Mouse (Mus musculus): ENCODE data around the gene Pde6h.
A peak's percentile ranks its signal among the peaks of the same experiment; 100 is the strongest.
"Not testable (repeated sequence)": the region's sequence is repeated elsewhere in the genome, so short reads cannot be mapped to it uniquely, and the experiment has no call there.

Gene Pde6h

DNA sequence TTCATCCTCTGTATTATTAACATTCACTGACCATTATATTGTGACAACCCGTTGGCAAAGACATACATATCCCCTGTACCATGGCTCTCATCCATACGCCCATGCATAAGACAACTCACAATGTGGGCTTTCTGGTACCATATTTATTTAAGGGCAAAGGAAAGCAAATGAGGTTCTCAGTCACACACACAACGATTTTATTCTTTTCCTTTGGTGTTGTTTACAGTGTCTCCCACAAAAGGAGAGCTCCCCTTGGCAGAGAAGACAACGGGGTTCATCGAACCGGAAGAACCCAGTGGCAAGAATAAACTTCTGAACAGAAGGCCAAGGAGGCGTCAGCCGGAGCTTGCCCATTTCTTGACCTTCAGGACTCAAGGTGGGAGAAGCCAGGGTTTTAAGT, at the start of gene Pde6h:
TSS of gene Pde6h (plus strand) at position 301 of the 400 bp plus-strand sequence.
- no peak for DNase-seq

DNA sequence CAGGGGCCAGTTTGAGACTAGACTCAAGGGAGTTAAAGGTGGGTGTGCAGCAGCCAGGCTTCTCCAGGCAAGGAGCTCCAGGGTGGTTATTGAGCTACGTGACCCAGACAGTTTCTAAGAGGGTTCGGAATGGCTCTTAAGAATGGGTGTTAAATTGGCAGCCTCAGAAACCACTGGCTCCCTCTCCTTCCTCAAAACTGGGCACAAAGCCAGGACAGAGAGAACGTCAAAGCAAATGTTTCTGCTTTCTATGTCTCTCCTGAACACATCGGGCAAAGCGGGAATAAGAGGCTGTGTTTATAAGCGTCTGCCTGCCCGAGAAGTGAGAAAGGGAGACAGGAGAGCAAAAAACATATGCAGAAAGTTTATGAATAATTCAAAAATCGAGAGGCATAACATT, 49.0 kb upstream of the Pde6h start:
- no peak for DNase-seq

DNA sequence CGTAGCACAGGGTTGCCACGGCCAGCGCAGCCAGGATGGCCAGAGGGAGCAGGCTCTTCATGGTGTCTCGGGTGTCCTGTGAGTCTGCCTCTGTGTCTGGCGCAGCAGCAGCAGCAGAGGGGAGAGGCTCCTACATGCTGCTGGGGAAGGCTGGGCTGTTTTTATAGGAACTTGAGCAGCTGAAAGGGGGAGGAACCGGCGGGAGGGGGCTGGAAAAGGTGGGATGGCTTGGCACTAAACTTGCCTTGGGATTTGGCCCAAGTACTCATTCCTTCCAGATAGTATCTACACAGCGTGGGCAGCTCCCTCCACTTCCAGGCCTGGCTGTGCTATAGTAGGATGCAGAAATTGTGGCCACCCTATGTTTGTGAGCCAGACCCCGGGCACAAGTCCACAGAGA, 48.0 kb upstream of the Pde6h start, which contains the start of gene Mgp:
TSS of gene Mgp (minus strand) at position 154 of the 400 bp plus-strand sequence.
- DNase-seq, result no peak

GRCm38 (mm10) chr6:136881678-136882077, 42.0 kb upstream of the Pde6h start:
- no peak for DNase-seq

- no peak for DNase-seq
These were observed 40.2 kb upstream of the Pde6h start for GRCm38 (mm10) chr6:136883431-136883915.

- no peak for DNase-seq
These were observed 39.7 kb upstream of the Pde6h start for GRCm38 (mm10) chr6:136883961-136884360.

DNA sequence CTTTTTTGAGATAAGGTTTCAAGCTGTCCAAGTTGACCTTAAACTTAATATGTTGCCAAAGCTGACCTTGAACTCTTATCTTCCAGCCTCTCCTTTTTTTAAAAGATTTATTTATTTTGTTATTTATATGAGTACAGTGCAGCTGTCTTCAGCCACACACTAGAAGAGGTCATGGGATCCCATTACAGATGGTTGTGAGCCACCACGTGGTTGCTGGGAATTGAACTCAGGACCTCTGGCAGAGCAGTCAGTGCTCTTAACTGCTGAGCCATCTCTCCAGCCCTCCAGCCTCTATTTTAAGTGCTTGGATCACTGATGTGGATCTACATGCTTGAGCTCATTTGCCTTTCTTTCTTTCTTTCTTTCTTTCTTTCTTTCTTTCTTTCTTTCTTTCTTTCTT, 38.9 kb upstream of the Pde6h start:
- not testable (repeated sequence) for DNase-seq

GRCm38 (mm10) chr6:136887854-136888253, 35.8 kb upstream of the Pde6h start:
- DNase-seq, result no peak

DNA sequence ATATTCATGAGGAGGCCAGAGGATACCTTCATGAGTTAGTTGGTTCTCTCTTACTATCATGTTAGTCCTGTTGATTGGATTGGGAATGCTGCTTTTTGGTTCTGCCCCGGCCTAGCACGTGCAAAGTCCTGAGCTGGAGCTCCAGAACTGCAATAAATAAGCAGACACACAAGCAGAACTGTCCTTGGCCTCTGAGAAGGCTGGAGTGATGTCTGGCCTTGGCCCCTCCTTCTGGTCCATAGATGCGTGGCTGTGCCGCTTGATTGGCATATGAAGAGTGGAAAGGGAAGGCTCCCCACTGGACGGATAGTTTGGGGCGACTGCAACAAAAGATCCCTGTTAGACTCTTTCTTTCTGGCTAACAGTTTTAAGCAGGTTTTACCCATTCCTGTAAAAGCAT, 34.6 kb upstream of the Pde6h start:
- DNase-seq, result no peak

- DNase-seq, result no peak
These were observed 34.1 kb upstream of the Pde6h start for GRCm38 (mm10) chr6:136889554-136889953.

GRCm38 (mm10) chr6:136892002-136892401, 31.6 kb upstream of the Pde6h start:
- no peak for DNase-seq

DNA sequence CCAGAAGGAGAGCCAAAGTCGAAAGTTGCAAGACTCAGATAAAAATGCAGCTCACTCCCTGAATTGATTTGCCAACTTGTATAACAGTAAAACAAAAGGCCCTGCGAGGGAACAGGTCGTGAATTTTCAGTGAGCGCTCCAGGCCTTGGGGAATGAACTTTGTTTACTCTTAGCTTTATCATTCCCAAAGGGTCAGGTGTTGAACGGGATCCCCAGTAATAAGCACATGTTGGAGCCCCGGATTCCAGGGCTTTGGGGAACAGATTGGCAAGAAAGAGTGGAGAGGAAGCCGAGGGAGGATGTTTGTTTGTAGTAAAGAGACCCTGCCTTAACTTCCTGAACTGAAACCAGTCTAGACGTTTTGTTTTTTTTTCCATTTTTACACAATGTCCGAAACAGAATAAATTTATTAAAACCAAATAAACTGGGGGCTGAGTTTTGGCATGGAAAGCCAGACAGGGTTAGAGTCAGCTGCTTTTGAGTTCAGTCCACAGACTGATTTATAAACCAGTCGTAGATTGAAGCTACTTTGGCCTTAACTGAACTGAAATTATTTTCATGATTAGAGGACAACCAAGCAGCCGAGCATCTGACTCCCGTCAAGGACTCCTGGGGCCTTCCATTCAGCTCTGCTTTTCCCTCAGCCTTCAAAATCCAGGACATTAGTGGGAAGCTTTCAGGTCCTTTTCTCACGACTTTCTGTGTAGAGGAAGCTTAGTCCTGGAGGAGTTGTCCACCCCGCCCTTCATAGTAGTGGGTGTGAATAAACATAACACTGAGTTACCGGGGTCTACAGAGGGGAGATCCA, 28.9 kb upstream of the Pde6h start:
- no peak for DNase-seq

GRCm38 (mm10) chr6:136897789-136898188, 25.8 kb upstream of the Pde6h start:
- no peak for DNase-seq

DNA sequence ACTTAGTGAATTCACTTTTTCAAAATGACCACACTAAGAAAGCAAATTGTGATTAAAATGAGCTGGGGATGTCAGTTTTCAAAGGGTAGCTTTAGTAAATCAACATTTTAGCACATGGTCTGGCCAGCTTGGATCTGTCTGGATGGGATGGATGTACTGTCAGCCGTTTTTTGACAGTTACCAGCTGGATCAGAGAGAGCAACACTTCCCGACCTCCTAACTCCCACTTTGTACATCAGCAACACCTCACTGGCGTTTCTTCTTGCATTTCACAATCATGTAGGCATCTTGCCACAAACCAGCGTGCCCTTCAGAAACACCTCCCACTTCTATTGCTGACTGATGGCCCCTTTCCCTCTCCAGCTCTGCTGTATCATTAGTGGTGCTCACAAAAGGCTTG, 25.4 kb upstream of the Pde6h start:
- no peak for DNase-seq

GRCm38 (mm10) chr6:136898954-136899353, 24.7 kb upstream of the Pde6h start:
- DNase-seq, result peak; percentile 20 to 25

DNA sequence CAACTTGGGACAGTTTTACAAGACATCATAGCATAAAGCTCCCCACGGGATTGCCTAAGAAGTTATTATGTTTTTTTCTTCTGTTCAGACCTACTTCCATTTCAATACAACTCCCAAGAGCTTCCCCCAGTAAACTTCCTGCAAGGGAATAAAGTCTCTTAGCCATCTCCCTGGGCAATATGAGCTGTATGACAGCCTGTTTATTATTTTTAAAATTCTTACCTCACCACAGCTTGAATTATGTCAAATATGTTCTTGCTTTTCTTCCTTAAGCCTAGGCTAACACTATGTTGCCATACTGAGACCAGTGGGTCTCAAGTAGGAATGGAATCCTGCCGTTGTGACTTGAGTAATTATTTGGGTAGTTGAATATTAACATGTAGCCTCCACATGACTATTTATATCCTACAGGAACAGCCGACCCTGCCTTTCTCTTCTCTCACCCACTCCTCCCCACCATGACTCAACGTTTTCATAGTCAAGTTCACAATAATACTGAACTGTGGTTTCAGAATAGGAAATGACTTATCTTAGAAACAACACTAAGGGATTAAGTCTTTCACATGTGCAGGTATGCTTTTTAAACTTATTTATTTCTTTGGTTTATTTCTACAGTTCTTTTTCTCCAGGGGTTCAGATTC, 23.1 kb upstream of the Pde6h start:
- DNase-seq, result no peak

DNA sequence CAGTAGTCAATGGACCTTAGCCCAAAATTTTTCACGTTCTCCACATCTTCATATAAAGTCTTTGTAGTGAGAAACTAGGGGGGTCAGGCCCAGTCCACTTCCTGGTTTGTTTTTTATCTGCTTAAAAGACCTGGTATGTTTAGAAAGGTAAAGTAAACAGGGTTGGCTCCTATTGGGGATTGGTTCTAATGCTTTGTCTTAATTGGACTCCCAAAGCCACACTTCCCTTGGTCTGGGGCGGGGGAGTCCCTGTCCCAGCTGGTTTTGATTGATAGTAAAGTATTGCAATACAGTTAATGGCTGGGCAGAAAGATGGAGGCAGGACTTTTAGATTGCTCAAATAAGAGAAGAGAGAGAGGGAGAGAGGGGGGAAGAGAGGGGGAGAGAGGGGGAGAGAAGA, 22.6 kb upstream of the Pde6h start:
- DNase-seq, result no peak

- no peak for DNase-seq
These were observed 21.1 kb upstream of the Pde6h start for GRCm38 (mm10) chr6:136902527-136902926.

- DNase-seq, result no peak
These were observed 19.7 kb upstream of the Pde6h start for GRCm38 (mm10) chr6:136903885-136904470.

DNA sequence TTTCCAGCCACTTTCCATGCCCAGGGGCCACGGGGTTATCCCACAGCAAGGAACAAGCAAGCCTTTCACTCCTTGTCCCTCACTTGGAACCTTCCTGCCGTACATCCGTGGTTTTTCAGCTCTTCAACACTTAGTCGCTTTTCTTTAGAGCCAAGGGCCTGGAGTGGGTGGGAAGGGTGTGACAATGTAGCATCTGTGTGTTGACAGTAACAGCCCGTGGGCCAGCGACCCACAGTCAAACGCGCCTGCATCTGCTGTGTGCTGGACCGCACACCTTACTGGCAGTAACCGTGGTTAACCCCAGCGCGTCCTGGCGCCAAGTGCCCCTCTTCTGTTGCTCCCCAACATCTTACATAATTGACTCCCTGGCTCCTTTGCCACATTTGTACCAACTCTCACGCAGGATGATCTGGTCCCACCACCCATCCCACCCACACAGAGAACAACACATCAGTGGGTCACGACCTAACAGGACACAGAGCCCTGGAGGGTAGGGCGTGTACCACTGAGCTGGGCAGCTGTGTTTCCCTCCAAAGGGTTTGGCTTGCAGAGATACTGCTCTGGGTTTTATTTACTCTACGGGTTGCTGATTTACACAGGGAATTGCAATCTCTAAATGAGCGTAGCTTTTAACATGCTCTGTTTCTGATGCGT, 17.2 kb upstream of the Pde6h start:
- no peak for DNase-seq

- DNase-seq, result no peak
These were observed 16.7 kb upstream of the Pde6h start for GRCm38 (mm10) chr6:136906937-136907293.

GRCm38 (mm10) chr6:136910247-136910890, 13.3 kb upstream of the Pde6h start:
- DNase-seq, result no peak

- DNase-seq, result no peak
These were observed 10.8 kb upstream of the Pde6h start for GRCm38 (mm10) chr6:136912751-136913265.
